Mouse (Mus musculus): ENCODE data around the gene Repin1. TPM values are rescaled to one million over a fixed set of nuclear protein-coding genes. Genes with fewer than 3 reads are reported as not detected.

The Repin1 gene
- polyA plus RNA-seq, 1 experiment from 2014 or later = 35.8 TPM

GRCm38 (mm10) chr6:48591221-48591845 is 2.4 kb upstream of the Repin1 start:
- WGBS = 90% methylated on average over 3 of the region's 3 CpGs
- no peak overlapping the region for H3K9ac ChIP-seq (replicated peaks)
- H3K27ac ChIP-seq (replicated peaks) = no peak overlapping the region
- no peak for ATAC-seq (replicated peaks)
- H3K4me1 ChIP-seq = peaks cover 20% of the 10 kb centered on the region
- no peak overlapping the region for H3K4me3 ChIP-seq
- peaks cover 3% of the 10 kb centered on the region; the same call in 1 of the 2 replicates for H3K9me3 ChIP-seq
- no peak overlapping the region for H3K4me2 ChIP-seq (replicated peaks)
- H3K36me3 ChIP-seq = peaks cover 6% of the 10 kb centered on the region
- H3K27me3 ChIP-seq = no peaks in the 10 kb centered on the region

DNA sequence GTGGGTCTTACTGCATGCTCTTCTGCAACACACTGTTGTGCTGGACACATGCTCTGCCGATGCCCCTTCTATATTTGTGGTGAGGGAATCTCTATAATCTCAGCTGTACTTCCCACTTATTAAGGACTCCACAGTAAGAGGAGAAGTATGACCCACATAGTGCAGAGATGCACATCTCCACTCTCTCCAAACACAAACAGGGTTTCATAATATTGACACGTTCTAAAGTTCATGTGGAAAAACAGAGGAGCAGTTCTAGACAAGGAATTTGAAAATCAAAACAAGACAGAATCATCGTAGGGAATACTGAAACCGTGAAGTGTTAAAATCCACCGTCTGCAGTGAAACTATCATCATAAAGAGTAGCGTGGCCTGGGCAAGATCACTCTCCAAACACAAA is 1.8 kb upstream of the Repin1 start:
- Histone ChIP-seq H3K4me2 (replicated peaks) (no peak overlapping the region), H3K27me3 (no peaks in the 10 kb centered on the region), H3K9ac (replicated peaks) (no peak overlapping the region), H3K4me1 (peaks cover 20% of the 10 kb centered on the region), H3K27ac (replicated peaks) (no peak overlapping the region), H3K4me3 (no peak overlapping the region), H3K9me3 (peaks cover 8% of the 10 kb centered on the region; the same call in 1 of the 2 replicates), H3K36me3 (peaks cover 11% of the 10 kb centered on the region)
- WGBS = 95% methylated on average over 6 of the region's 6 CpGs
- ATAC-seq (replicated peaks) = no peak

GRCm38 (mm10) chr6:48594043-48594738 is 508 bp downstream of the Repin1 start:
- Histone ChIP-seq H3K36me3 (peaks cover 34% of the 10 kb centered on the region), H3K9ac (replicated peaks) (peak overlapping the region; percentile 77), H3K9me3 (peaks cover 9% of the 10 kb centered on the region; the same call in 1 of the 2 replicates), H3K4me3 (peak overlapping the region; percentile 62), H3K4me1 (peaks cover 20% of the 10 kb centered on the region), H3K4me2 (replicated peaks) (peak overlapping the region; percentile 61), H3K27me3 (no peaks in the 10 kb centered on the region), H3K27ac (replicated peaks) (peak overlapping the region; percentile 81)
- WGBS = under 1% methylated on average over 40 of the region's 41 CpGs
- peak; percentile 78 for ATAC-seq (replicated peaks)

DNA sequence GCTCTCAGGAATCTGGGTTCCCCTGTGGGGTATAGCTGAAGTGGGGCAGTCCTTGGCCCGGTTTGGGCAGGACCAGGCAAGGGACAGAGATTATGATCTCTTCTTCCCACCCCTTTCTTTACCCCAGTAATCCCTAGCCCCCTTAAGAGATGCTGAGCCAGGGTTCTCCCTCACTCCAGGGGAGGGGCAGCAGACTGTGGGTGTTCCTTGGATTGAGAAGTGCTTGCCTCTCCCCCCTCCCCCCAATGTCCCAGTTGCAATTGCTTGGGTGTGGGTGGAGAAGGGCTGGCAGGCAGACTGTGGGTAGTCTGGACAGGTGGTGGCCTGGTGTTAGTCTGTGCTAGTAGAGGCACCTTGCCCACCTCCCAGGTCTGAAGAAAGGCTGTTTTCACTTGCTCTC is 1.6 kb downstream of the Repin1 start:
- Histone ChIP-seq H3K4me3 (peak overlapping the region; percentile 62; the same call in 1 of the 2 replicates), H3K9ac (replicated peaks) (peak overlapping the region; percentile 77; the same call in 1 of the 2 replicates), H3K27ac (replicated peaks) (no peak overlapping the region), H3K4me2 (replicated peaks) (peak overlapping the region; percentile 61), H3K36me3 (peaks cover 42% of the 10 kb centered on the region), H3K27me3 (no peaks in the 10 kb centered on the region), H3K9me3 (peaks cover 9% of the 10 kb centered on the region; the same call in 1 of the 2 replicates), H3K4me1 (peaks cover 20% of the 10 kb centered on the region)
- no peak for ATAC-seq (replicated peaks)
- 50% methylated on average over 1 of the region's 1 CpGs for WGBS

- H3K27me3 ChIP-seq = no peaks in the 10 kb centered on the region
- peaks cover 42% of the 10 kb centered on the region for H3K36me3 ChIP-seq
- H3K27ac ChIP-seq (replicated peaks) = no peak overlapping the region
- no peak overlapping the region for H3K9ac ChIP-seq (replicated peaks)
- ATAC-seq (replicated peaks) = no peak
- peaks cover 9% of the 10 kb centered on the region; the same call in 1 of the 2 replicates for H3K9me3 ChIP-seq
- H3K4me3 ChIP-seq = no peak overlapping the region
- H3K4me2 ChIP-seq (replicated peaks) = no peak overlapping the region
- WGBS = 96% methylated on average over 45 of the region's 45 CpGs
- H3K4me1 ChIP-seq = peaks cover 28% of the 10 kb centered on the region
Observed at GRCm38 (mm10) chr6:48596545-48597232, 3.0 kb downstream of the Repin1 start.

DNA sequence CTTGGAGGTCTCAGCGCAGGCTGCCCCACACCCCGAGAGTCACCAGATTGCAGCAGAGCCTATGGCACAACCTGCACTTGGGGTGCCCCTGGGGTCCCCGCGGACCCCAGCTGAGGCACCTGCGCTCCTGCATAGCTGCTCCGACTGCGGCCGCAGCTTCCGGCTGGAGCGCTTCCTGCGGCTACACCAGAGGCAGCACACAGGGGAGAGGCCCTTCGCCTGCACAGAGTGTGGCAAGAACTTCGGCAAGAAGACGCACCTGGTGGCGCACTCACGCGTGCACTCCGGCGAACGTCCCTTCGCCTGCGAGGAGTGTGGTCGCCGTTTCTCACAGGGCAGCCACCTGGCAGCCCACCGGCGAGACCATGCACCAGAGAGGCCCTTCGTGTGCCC is 3.5 kb downstream of the Repin1 start:
- peaks cover 9% of the 10 kb centered on the region; the same call in 1 of the 2 replicates for H3K9me3 ChIP-seq
- H3K9ac ChIP-seq (replicated peaks) = no peak overlapping the region
- H3K36me3 ChIP-seq = peaks cover 42% of the 10 kb centered on the region
- no peaks in the 10 kb centered on the region for H3K27me3 ChIP-seq
- no peak overlapping the region for H3K4me3 ChIP-seq
- no peak overlapping the region for H3K4me2 ChIP-seq (replicated peaks)
- ATAC-seq (replicated peaks) = no peak
- no peak overlapping the region for H3K27ac ChIP-seq (replicated peaks)
- peaks cover 28% of the 10 kb centered on the region for H3K4me1 ChIP-seq
- WGBS = 96% methylated on average over 27 of the region's 27 CpGs

DNA sequence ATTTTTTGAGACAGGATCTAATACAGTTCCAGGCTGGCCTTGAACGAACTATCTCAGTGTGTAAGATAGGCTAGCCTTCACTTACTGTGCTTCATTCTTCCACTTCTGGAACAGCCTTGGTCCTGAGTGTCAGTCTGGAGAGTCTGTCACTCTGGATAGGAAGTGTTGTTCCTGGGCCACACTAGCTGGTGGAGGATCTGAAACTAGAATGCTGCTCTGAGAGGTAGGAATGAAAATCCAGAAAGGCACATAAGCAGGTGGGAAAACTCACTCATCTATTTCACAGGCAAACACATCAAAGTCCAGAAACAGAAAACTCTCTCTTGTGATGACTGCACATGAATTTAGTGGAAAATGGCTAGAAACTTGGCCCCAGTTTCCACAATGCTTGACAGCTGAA is 6.9 kb downstream of the Repin1 start:
- Histone ChIP-seq H3K27ac (replicated peaks) (peak overlapping the region; percentile 90; the same call in 1 of the 2 replicates), H3K4me1 (peaks cover 19% of the 10 kb centered on the region), H3K9ac (replicated peaks) (no peak overlapping the region), H3K4me2 (replicated peaks) (no peak overlapping the region), H3K4me3 (no peak overlapping the region), H3K36me3 (peaks cover 42% of the 10 kb centered on the region), H3K9me3 (peaks cover 9% of the 10 kb centered on the region; the same call in 1 of the 2 replicates), H3K27me3 (no peaks in the 10 kb centered on the region)
- ATAC-seq (replicated peaks) = no peak
- 92% methylated on average over 1 of the region's 1 CpGs for WGBS

DNA sequence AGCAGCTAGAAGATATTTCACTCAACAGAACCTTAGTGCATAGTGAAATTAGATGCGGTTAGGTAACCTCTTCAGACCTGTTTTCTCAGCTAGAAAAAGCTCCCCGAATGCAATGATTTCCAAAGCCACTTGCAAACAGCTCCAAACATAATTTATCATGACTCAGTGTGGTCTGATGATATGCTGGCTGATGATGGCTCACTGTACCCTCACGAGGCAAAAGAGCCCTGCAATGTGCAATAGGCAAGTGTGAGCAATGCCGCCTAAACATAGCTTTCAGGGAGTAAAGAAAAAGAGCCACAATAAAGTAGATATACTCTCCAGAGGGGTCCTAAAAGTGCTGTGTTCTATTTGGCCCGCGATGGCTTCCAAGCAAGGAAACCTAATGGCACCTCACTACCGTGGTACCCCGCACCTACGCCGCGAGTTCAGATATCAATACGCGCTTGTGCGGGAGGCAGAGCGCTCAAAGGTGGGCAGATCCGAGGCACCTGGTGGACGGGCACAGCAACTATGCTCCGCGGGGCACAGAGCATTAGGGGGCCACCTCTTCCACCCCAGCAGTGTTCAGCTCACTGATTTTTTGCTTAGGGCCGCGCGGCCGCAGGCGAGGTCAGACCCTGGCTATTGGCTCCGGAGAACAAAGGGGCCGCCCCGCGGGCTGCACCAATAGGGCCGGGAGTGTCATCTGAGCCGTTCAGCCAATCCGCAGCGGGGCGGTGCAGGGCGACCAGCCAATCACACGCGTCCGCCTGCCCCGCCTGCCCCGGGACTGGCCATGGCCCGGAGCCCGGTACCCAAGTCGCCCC is 7.8 kb downstream of the Repin1 start, which contains the start of gene Zfp775:
TSS of gene Zfp775 (plus strand) at position 793 of the 809 bp plus-strand sequence.
- Histone ChIP-seq H3K36me3 (peaks cover 35% of the 10 kb centered on the region), H3K9me3 (peaks cover 4% of the 10 kb centered on the region; the same call in 1 of the 2 replicates), H3K4me3 (peak within 1 kb of the TSS; percentile 92), H3K4me1 (peaks cover 19% of the 10 kb centered on the region), H3K4me2 (replicated peaks) (peak within 1 kb of the TSS; percentile 78), H3K9ac (replicated peaks) (peak within 1 kb of the TSS; percentile 96), H3K27me3 (no peaks in the 10 kb centered on the region), H3K27ac (replicated peaks) (peak within 1 kb of the TSS; percentile 90)
- ATAC-seq (replicated peaks) = peak; percentile 98
- 5% methylated on average over 42 of the region's 42 CpGs for WGBS

DNA sequence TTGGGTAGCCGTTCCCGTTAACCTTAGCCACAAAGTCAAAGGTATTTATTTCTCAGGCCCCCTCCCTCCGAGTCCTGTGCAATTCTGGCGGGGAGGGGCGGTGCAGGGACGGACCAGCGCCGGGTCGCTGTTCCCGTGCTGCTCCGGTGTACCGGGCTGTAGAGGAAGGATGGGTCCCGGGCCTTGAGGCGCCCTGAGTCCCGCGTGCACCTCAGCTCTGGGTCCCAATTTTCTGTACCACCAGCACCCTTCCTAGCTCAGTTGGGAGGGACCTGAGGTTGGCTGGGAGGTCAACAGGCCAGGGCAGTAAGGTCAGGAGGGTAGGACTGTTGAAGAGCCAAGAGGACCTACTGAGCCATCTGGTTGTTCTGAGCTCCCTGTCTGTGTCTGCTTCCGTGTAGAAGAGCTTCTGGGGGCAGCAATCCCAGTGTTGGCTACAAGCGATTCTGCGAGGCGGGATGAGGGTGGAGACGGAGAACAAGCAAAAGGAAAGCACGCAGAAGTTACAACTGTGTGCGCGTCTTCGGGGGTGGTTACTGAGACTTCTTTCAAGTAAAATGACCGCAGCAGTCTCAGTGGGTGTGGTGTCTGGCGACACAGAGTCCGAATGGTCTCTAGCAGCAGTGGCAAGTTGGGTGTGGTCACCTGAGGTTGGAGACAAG is 8.5 kb downstream of the Repin1 start:
- Histone ChIP-seq H3K4me1 (peaks cover 19% of the 10 kb centered on the region), H3K27me3 (no peaks in the 10 kb centered on the region), H3K36me3 (peaks cover 28% of the 10 kb centered on the region), H3K9me3 (no peaks in the 10 kb centered on the region), H3K9ac (replicated peaks) (peak overlapping the region; percentile 96), H3K4me3 (peak overlapping the region; percentile 92), H3K4me2 (replicated peaks) (peak overlapping the region; percentile 78), H3K27ac (replicated peaks) (peak overlapping the region; percentile 90)
- ATAC-seq (replicated peaks) = peak; percentile 84
- 2% methylated on average over 28 of the region's 28 CpGs for WGBS

GRCm38 (mm10) chr6:48608124-48608523 is 14.4 kb downstream of the Repin1 start:
- WGBS = 59% methylated on average over 2 of the region's 2 CpGs
- Histone ChIP-seq H3K27ac (replicated peaks) (no peak overlapping the region), H3K4me2 (replicated peaks) (no peak overlapping the region), H3K9ac (replicated peaks) (no peak overlapping the region), H3K4me3 (no peak overlapping the region), H3K36me3 (0 out of 2 replicates have a peak, but pooled peaks cover 7% of the 10 kb centered on the region), H3K27me3 (no peaks in the 10 kb centered on the region), H3K4me1 (peaks cover 2% of the 10 kb centered on the region), H3K9me3 (no peaks in the 10 kb centered on the region)
- no peak for ATAC-seq (replicated peaks)

- H3K9ac ChIP-seq (replicated peaks) = no peak overlapping the region
- H3K4me2 ChIP-seq (replicated peaks) = no peak overlapping the region
- H3K27ac ChIP-seq (replicated peaks) = no peak overlapping the region
- no peaks in the 10 kb centered on the region for H3K9me3 ChIP-seq
- 60% methylated on average over 7 of the region's 7 CpGs for WGBS
- H3K27me3 ChIP-seq = no peaks in the 10 kb centered on the region
- no peak for ATAC-seq (replicated peaks)
- peaks cover 18% of the 10 kb centered on the region for H3K36me3 ChIP-seq
- H3K4me1 ChIP-seq = no peaks in the 10 kb centered on the region
- H3K4me3 ChIP-seq = no peak overlapping the region
Observed at GRCm38 (mm10) chr6:48609512-48609911, 15.8 kb downstream of the Repin1 start.
